Mouse (Mus musculus): ENCODE results near the gene Trim2. TPM values are rescaled to one million over a fixed set of nuclear protein-coding genes. Genes with fewer than 3 reads are reported as not detected.

Gene Trim2
- total RNA-seq, 2 experiments from 2014 or later, result 8.9 to 10.9 TPM

DNA sequence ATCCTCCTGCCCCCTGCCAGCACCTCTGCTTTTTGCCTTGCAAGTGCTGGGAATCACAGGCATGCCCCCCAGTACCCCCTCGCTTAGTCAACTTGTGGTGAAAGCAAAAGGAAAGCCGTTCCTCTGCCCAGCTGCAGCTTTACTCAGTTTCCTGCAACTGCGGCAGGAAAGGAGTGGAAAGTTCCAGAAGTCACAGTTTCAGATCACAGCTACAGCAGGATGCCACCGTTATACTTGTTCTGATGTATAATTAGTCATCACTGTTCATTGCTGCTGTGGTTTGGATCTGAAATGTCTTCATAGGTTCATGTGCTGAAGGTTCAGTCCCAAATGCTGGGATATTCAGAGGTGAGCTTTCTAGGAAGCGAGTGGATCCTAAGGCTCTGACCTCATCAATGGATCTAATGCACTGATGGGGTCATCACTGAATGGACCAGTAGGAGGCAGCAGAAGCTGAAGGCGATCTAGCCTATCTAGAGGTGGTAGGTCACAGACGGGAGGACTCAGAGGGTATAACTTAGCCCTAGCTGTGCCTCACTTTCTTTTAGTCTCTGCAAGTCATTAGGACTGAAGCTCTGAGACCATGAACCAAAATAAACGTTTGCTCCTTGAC lies 137.2 kb downstream of the Trim2 start:
- no peak for ATAC-seq (replicated peaks; ENCODE audit: low FRiP score, poor library complexity, severe bottlenecking)

DNA sequence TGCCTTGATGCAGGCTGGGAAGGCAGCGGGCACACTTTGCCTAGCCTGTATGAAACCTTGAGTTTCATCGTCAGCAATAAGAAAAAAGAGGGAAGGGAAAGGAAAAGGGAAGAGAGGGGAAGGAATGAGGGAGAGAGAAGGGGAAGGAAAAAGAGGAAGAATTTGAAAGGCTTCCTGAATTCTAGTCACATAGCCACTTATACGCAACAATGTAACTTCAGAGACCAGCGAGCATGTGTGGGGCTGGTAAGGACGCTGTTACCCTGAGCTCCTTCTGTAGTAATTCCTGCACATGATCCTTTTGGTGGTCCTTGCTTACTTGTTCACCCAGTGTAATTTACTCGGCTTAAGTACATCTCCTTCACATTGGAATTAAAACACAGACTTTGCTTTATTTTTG lies 137.7 kb downstream of the Trim2 start:
- no peak for ATAC-seq (replicated peaks; ENCODE audit: low FRiP score, poor library complexity, severe bottlenecking)

DNA sequence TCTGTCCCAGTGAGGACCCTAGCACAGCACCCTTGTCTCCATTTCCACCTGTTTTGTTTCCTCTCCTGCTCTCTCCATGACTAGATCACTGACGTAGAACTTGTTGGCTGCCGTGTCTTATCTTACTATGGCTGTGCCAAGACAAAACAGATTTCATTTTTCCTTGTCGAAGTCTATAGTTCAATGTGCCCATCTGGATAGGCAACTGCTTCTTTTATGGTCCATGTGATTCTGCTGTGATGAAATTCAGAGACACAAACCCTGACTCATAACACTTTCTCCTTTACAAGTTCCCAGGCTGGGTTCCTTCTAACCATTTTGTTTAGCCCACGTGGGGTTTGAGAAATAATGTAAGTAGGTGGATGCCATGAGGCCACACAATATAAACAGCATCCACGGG lies 140.6 kb downstream of the Trim2 start:
- no peak for ATAC-seq (replicated peaks; ENCODE audit: low FRiP score, poor library complexity, severe bottlenecking)

DNA sequence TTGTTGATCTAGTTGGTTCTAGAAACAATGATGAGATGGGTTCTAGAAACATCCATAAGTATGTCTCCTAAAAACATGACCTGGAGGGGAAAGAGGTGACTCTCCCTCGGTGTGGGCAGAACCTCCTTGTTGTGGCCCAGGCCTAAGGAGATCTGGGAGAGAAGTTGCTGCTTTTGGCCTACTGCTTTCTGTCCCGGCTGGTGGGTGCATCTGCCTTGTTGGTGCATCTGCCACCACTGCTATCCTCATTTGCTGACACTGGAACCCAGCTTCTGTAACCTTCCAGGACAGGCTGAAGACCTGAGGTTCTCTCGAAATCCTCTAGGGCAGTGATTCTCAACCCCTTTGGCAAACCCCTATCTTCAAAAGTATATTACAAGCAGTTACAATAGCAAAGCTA lies 141.3 kb downstream of the Trim2 start:
- no peak for ATAC-seq (replicated peaks; ENCODE audit: low FRiP score, poor library complexity, severe bottlenecking)

DNA sequence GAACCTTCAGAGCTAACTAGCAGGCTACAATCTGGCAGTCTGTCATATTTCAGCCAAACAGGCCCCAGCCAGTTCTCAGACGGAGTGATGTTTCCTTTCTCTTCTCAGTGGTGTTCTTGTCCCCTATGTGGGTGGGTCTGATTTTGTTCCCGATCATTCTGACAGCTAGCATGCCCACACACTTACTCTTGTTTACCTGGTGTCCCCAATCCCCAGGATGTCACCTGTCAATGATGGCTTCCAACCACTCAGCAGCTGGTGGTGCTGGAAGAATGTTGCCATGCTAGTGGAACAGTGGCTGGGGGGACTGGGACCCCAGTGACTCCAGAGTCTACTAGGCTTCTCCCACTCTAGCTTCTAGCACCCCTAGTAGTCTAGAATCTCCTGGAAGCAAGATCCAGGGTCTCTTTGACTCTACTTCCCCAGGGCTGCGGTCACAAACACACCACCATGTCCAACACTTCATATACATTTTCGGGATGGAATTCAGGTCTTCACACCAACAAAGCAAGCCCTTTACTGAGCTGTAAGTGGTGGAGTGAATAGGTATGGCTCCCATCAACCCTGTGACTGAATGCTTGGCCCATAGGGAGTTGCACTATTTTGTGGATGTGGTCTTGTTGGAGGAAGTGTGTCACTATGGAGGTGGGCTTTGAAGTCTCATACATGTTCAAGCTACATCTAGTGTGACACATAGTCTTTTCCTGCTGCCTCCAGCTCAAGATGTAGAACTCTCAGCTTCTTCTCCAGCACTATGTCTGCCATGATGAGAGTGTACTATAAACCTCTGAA lies 148.9 kb downstream of the Trim2 start:
- no peak for ATAC-seq (replicated peaks; ENCODE audit: low FRiP score, poor library complexity, severe bottlenecking)

DNA sequence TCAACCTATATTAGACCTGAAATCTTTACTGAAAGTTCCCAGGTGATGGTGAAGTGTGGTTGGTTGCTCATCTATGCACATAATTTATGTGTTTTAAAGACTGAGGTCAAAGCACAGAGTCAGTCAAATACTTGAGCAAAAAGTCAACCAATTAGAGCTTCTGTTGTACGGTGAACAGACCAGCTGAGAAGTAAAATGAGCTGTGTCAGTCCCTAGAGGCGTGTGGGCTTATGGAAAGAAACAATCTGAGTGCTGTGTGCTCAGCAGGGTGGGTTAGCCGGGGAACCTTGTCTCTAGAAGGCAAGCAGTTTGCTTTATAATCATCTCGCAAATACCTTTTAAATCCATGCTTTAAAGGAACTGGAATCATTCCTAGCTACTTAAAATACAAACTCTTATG lies 149.7 kb downstream of the Trim2 start:
- ATAC-seq (replicated peaks; ENCODE audit: low FRiP score, poor library complexity, severe bottlenecking), result no peak

DNA sequence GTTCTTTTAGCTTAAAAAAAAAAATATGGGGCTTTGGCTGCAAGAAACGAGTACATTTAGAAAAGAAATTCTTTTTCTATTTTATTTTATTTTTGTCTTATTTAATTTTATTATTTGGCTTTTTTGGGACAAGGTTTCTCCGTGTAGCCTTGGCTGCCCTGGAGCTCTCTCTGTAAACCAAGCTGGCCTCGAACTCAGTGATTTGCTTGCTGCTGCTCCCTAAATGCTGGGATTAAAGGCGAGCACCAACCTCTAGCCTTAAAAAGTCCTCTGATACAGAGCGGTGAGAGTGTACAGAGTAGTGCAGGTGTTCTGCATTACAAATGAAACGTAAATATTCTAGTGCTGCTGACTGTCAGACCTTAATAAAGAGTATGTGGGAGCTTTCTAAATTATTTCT lies 150.6 kb downstream of the Trim2 start:
- ATAC-seq (replicated peaks; ENCODE audit: low FRiP score, poor library complexity, severe bottlenecking), result no peak

DNA sequence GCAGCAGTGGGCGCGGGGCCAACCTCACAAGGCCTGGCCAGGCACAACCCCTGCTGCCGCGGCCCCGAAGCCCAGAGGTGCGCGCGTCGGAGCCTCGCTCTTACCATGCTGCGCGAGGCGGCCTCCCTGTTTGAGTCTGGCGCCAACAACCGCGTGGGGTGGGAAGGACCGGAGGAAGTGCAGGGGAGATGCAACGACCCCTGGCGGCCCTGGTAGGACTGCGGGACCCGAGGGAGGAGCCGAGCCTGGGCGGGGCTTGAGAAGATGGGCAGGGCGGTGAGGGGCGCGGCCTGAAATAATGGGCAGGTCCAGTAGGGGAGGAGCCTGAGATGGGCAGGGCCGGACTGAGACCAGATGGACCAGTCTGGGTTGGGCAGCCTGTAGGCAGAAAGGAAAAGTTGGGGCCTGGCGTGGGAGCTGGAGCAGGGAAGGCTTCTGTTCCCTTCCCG lies 151.1 kb downstream of the Trim2 start, which contains the start of gene Mnd1:
Gene Mnd1, minus strand, starts transcription at position 229 of the 449 bp plus-strand sequence.
- ATAC-seq (replicated peaks; ENCODE audit: low FRiP score, poor library complexity, severe bottlenecking), result peak; percentile 98

DNA sequence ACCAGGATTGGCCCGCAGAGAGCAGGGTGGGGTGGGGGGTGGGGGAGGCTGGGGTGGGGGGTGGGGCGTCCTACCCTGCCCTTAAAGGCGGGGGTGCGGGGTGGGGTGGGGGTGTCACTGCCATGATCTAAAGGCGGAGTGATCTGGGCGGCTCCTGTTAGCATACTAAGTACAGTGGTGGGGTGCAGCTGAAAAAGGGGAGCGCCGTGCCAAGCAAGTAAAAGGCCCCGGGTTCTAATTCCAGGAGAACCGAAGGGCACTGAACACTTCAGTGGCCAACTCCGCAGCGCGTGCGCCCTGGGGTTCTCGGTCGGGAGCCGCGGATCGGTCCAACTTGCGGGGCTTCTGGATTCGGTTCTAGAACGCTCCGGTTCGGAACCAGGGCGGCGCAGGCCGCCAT lies 151.5 kb downstream of the Trim2 start:
- no peak for ATAC-seq (replicated peaks; ENCODE audit: low FRiP score, poor library complexity, severe bottlenecking)

DNA sequence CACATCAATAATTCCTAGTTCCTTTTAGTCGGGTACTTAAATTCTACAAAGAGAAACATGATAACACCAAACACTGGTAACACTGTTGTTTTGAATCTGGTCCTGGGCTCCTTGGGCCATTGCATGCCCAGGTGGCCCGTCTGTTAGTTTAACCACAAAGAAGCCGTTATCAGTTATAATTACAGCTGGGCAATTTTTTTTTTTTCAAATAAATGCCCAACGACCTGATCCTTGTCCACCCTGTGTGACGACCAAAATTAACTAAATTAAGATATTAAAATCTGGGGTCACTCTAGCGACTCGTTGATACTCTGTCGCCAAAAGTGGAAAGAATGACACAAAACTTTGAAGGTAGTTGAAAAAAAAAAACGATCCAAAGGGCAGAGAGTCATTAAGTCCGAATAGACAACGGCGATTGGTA lies 151.9 kb downstream of the Trim2 start:
- no peak for ATAC-seq (replicated peaks; ENCODE audit: low FRiP score, poor library complexity, severe bottlenecking)

DNA sequence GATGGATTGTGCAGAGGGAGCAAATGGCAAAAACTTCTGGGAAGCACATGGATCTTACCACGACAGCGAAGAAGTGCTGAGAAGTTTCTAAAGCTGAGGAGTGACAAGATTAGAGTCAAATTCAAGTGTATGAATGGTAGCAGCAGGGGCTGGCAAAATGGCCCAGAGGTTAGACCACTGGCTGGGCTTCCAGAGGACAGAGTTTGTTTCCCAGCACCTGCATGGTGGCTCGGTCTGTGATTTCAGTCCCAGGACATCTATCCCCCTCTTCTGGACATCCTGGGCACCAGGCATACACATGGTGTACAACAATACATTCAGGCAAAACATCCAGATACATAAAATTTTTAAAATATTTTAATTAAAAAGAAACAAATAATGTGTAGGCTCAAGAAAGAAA lies 156.8 kb downstream of the Trim2 start:
- ATAC-seq (replicated peaks; ENCODE audit: low FRiP score, poor library complexity, severe bottlenecking), result no peak

DNA sequence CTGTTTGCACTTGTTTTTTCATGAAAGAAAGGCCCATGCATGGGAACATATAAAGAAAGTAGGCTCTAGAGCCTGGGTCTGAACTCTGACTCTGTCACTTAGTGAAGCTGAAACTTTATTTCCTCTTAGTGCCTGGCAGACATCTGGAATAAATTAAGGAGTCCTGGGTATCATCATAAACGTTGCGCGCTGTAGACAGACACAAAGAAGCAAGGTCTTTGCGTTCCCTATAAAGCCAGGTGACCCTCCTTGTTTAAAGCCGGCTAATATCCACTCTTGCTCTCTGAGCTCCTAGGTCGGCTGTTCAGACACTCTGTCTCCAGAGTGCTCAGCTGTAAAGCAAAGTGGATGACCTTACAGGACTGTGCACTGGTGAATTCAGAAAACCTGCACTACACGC lies 165.7 kb downstream of the Trim2 start:
- ATAC-seq (replicated peaks; ENCODE audit: low FRiP score, poor library complexity, severe bottlenecking), result no peak

DNA sequence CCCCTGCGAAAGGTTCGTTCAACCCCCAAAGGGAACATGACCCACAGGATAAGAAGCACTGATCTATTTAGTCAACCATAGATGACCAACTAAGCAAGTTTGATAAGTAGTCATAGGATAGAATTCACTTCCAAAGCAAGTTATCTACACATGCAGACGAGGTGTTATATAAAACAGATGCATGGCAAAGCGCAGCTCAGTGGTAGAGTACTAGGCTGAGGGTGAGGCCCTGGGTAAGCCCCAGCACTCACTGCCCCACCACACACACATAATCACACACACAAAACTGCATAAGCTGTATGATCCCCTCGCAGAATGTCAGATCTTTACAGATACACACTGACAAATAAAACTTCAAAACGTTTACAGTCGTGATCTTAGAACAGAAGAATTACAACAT lies 170.2 kb downstream of the Trim2 start:
- ATAC-seq (replicated peaks; ENCODE audit: low FRiP score, poor library complexity, severe bottlenecking), result no peak

DNA sequence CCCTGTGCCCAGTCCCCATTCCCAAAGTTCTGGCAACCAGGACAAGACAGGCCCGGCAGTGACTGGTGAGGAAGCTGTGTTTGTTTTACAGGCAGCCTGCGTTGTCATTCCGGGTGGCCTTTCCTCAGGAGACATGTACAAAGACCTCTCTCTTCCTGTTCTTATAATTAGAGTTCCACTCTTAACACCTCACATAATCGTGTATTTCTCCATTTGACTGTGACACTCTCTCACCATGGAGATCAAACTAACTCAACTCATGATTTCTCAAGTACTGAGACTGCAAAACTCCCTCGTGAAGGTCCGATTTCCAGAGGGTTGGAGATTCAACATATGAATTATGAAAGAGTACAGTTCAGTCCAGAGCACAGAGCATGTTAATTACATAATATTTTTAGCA lies 170.7 kb downstream of the Trim2 start:
- ATAC-seq (replicated peaks; ENCODE audit: low FRiP score, poor library complexity, severe bottlenecking), result no peak

DNA sequence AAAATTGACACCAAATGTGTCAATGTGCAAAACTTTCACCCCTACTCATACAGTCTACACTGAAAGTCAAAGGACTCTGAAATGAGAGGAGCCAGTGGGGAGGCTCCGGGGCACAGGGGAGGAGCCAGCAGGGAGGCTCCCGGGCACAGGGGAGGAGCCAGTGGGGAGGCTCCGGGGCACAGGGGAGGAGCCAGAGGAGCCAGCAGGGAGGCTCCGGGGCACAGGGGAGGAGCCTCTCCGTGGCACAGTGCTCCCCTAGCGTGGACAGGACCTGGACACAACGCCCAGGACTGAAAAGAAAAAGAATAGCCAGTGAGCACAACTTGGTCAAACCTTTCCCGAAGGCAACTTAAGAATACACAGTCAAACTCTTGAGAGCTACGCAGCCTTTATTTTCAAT lies 171.3 kb downstream of the Trim2 start:
- ATAC-seq (replicated peaks; ENCODE audit: low FRiP score, poor library complexity, severe bottlenecking), result peak; percentile 100

DNA sequence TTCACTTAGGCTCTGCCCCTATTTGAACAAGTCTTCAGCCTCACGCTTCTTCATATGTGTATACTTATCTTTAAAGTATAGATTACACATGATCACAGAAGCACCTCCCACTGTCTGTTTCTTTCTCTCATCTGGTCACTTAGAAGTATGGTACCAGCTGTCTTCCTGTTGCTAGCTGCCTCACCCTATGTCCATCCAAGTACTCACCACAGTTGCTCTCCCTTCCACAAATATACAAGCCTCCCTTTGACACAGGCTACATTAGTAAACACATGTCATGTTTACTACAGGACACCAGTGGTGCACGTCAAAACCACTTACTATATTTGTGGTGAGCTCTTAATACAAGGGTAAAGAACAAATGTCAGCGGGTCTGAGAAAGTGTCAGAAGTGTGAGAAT lies 175.3 kb downstream of the Trim2 start:
- no peak for ATAC-seq (replicated peaks; ENCODE audit: low FRiP score, poor library complexity, severe bottlenecking)

DNA sequence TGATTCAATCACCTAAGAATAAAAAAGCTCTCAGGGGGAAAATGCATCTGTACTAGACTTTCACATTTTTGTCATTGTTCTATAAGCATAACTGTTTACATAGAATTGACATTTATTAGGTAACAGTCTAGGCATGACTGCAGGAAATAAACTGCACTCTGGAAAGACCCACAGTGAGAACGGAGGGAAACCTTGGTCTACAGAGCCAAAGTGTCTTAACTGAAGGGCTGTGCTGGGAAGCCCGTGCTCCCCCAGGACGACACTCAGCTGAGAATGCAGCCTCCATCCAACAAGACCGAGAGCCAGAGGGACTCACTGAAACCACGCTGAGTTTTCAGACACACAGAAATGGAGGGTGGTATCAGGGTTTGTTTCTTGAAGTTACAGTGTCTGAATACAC lies 175.9 kb downstream of the Trim2 start:
- ATAC-seq (replicated peaks; ENCODE audit: low FRiP score, poor library complexity, severe bottlenecking), result no peak

DNA sequence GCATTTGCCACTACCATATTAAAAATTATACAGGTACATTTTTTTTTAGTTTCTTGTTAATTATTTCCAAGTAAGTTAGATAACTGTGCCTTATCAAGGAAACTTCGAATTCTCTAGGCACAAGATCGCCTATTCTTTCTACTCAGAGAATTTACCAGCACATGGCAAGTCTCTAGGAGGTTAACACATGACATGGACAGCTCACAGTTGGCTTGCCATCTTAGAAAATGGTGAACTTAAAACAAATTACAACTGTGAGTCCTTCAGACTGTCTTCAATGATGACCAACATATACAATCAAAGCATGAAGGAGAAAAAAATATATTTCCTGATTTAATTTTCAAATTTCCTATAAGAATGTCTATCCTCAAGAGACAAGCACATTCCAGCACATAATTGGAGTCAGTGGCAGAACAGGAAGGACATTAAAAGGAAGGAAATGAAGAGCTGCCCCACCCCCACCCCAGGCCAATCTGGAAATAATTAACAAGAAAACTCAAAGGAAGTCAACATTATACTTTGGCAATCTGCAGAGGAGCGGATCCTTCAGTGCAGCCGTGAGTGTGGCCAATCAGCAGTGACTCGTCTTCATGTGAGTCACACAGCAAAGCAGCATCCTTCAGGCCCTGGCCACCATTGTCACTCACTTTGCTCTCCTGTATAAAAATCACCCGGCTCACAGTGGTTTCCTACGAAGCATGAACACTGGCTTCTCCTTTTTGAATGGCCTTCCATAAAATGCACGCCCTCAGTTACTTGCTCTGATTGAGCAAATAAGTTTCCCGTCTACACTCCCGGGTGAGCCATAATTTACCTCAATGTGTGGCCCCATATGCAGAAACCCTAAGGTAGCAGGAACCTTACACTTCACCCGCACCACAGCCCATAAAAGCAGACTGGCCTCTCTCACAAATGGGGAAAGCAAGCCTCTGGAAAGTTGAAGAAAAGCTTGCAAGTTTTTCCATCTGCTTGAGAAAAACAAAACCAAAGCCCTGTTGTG lies 177.5 kb downstream of the Trim2 start:
- no peak for ATAC-seq (replicated peaks; ENCODE audit: low FRiP score, poor library complexity, severe bottlenecking)

DNA sequence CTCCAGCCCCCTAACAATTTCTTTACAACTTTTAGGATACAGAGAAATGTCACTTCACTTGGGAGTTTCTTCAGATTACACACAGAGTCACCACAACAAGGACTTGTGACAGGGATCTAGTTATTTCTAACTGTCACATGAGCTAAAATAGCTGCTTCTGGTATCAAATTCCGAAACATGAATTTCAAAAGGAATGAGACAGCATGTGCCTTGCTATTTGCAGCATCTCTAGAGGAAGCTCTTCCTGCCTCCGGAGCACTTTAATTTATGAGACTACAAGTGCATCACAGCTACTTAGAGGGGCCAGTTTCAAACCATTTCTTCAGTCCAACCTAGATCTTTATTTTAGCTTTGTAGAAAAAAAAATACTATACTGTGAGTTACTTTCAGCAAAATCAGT lies 179.2 kb downstream of the Trim2 start:
- ATAC-seq (replicated peaks; ENCODE audit: low FRiP score, poor library complexity, severe bottlenecking), result no peak

DNA sequence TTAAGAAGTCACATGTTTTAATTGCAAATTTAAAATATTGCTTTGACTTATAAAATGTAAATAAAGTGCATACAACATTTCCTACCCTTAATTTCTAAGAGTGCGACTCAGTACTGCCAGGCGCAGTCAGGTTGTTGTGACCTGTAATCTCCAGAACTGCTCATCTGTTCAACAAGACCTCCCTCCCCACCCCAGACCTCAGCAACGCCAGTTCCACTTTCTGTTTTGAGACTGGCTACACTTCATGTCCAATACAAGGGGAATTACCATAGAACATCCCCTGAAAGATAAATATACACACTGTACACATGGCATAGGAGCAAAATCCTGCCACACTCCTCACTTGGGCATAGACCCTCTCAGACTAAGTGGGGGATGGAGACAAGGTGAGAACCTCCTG lies 180.0 kb downstream of the Trim2 start:
- no peak for ATAC-seq (replicated peaks; ENCODE audit: low FRiP score, poor library complexity, severe bottlenecking)

All from erythroid progenitor cell, adult 5-6 weeks (primary cell).